Mouse (Mus musculus): Measurements from ENCODE around the gene Gm20431.
A peak's percentile ranks its signal among the peaks of the same experiment; 100 is the strongest.

Gene Gm20431

DNA sequence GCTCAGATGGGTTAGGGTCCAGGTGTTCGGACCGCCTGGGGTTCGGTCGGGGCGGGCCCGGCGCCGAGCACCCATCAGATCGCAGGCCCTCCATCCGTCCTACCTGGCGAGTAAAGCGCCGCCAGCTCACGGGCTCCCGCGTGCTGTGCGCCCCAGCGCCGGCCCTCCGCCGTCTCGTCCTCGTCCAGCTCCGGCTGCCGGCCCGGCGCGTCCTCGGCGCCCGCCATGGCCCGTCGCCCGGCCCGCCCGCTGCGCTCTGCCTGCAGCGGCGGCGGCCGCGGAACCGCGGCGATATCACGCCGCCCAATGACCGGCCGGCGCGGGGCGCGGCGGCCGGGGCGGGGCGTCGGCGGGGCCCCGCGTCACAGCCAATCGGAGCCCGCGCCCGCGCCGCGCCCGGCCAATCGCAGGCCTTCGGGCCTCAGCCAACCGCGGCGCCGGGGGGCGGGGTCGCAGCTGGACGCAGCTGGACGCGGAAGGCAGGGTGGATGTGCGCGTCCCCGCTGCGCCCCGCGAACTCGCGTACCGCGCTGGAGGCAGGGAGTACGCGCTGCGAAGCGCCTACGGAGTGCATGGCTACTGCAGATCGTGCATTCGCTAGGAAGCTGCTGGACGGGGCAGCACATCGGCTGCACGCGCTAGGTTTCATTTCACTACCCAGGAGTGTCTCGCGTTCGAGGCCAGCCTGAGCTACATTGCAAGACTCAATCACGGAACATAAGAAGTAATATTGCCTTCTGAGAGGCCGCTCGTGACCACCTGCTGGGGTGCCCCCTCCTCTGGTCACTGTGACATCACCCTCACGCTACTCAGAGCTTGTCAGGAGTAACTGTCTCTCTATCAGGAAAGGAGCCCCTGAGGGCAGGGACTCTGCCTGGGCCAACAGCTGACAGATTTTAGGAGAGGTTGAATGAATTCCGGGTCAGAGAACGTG lies at the start of gene Gm20431:
Gene Gm20431 (minus strand): TSS at position 227 of the 934 bp plus-strand sequence.
- peak; percentile 95 for DNase-seq

- no peak for DNase-seq
These were observed 49.3 kb upstream of the Gm20431 start for GRCm38 (mm10) chr2:167710574-167710973.

GRCm38 (mm10) chr2:167709969-167710368 lies 48.7 kb upstream of the Gm20431 start:
- no peak for DNase-seq

DNA sequence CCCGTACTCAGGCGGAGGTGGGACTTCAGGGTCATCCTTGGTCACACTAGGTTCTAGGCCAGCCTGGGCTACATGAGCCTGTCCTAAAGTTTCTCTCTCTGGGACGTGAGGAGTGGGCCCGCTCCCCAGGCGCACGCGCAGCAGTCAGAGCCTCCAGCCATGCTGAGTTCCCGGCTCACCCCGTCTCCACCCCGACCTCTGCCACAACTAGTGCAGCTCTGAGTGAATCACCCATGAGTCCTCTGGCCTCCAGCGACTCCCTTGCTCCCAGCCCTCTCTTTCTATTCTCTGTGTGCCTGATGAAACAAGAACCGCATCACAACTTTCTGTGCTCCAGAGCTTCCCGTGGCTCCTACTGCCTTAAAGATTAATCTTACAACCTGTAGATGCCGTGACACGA lies 47.1 kb upstream of the Gm20431 start:
- DNase-seq = no peak

DNA sequence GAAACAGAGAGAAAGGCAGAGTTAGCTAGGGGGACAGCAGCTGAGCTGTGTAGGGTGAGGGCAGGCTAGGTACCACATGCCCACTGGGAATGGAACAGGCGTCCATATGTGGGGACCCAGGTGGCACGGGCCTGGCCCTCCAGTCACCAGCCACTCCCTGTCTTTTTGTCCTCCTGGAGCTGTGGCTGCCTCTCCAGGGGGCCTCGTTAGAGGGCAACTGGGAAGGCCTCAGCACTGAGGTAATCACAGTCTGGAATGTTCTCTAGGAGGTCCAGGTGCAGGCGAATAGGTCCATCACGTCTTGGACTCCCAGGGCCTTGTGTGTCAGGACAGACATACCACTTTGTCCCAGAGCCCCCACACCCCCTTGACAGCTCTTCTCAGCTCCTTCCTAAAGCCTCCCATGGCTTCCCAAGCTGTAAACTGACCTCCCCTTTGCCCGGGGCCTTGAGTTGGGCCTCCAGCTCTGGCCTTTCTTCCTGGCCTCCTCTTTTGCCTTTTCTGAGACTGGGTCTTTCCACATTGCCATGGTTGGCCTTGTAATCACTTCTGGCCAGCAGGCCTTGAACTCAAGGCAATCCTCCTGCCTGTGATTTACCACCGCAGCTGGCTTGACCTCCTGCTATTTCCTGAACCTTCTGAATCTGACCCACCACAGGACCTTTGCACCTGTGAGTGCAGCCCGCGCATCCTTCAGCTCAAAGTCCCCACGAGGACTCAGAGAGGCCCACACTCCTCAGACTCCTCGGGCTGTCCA lies 45.1 kb upstream of the Gm20431 start:
- DNase-seq = no peak

- no peak for DNase-seq
These were observed 43.1 kb upstream of the Gm20431 start for GRCm38 (mm10) chr2:167704409-167704808.

GRCm38 (mm10) chr2:167702126-167702525 lies 40.8 kb upstream of the Gm20431 start:
- DNase-seq = no peak

DNA sequence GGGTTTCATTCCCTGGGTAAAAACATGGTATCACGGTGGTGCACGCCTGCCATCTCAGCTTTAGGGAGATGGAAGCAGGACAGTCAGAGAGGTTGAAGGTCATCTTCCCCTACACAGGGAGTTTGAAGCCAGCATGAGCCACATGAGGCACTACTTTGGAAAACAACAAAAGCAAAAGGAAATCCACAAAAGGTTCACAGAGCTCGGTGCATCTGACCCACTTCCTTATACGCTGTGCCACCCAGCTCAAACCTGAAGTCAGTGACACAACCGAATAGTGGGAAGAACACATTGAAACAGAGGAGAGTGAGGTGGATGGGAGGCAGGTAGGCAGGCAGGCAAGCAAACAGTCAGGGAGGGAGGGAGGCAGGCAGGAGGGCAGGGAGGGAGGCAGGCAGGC lies 40.2 kb upstream of the Gm20431 start:
- DNase-seq = peak; percentile 28

- no peak for DNase-seq
These were observed 38.7 kb upstream of the Gm20431 start for GRCm38 (mm10) chr2:167700018-167700417.

DNA sequence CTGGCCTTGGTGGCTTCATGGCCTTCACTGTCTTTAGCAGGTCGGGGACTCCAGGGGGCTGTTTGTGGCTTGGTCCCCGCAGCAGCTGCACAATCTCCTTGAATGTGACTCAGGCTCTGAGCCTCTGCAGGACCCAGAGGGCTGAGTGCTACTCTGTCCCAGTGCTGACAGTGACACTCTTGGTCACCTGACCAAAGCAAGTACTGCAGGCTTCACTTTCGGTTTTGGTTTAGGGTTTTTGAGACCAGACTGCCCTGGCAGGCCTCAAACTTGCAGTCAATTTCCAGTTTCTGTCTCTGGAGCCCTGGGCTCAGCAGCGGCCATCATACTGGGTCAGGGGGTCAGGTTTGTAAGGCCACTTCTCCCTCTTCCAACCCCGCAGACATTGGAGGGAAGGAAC lies 36.6 kb upstream of the Gm20431 start:
- peak; percentile 59 for DNase-seq

DNA sequence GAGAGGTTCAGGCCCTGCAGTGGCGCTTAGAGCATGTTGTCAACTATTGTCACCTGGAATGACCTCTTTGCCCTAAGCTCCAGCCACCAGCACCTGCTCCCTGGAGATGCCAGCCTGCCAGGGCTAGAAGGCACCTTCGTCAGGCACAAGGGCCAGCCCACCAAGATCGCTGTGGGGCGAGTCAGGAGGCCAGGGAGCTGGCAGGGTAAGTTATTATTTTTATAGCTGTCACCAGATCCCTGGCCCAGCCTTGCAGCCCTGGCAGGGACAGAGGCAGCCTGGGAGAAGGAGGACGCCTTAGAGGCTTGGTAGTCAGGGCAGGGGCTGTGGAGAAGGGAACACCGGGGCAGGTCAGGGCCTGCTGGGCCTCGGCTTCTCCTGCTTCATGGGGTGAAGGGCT lies 34.8 kb upstream of the Gm20431 start:
- no peak for DNase-seq

DNA sequence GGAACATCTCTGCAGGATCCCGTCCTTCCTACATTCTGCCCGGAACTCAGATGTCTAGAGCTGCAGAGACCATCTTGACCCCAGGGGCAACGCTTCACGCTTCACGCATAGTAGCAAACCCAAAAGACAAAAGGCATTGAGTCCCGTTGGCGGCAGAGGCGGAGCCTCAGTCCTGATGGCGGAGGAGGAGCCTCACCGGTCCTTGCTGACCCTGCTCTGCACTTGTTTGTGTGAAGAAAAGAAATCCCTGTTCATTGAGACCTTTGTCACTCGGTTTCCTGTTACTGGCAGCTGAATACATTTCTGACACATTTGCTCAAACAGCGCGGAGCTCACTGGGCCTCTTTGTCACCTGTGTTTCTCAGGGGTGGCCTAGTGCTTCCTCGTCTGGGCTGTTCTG lies 34.2 kb upstream of the Gm20431 start:
- DNase-seq = no peak

- no peak for DNase-seq
These were observed 33.7 kb upstream of the Gm20431 start for GRCm38 (mm10) chr2:167694963-167695362.

DNA sequence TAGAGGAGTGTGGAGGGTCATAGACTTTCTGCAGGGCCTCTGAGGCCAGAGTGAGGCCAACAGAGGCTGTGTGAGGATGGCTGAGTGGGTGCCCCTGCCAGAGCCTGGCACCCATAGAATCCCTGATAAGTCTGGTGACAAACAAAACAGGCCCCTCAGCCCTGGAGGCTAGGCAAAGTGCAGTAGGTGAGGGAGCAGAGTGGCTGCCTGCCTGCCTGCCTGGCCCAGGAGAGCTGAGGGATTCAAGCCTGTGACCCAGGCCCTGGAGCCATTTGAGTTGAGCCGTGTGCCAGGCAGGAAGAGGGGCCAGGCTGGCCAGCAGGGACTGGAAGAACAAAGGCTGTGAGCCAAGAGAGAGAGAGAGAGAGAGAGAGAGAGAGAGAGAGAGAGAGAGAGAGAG lies 32.9 kb upstream of the Gm20431 start:
- no peak for DNase-seq

DNA sequence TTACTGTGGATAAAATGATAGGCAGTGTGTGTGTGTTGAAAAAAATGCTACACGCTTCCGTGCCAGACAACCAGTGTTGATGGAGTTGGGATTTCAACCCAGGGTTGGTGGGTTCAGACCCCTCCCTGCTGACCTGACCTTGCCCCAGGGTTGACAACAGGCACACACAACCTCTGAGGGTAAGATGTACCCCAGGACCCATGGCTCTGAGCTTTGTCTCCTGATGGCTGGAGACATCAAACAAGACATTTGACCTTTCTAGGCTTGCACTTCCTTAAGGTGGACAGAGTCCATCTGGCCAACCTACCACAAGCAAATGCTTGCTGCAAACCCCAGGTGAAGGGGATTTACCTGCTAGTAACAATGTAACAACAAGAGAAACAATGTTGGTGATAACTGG lies 32.2 kb upstream of the Gm20431 start:
- no peak for DNase-seq

- no peak for DNase-seq
These were observed 31.5 kb upstream of the Gm20431 start for GRCm38 (mm10) chr2:167692831-167693230.

DNA sequence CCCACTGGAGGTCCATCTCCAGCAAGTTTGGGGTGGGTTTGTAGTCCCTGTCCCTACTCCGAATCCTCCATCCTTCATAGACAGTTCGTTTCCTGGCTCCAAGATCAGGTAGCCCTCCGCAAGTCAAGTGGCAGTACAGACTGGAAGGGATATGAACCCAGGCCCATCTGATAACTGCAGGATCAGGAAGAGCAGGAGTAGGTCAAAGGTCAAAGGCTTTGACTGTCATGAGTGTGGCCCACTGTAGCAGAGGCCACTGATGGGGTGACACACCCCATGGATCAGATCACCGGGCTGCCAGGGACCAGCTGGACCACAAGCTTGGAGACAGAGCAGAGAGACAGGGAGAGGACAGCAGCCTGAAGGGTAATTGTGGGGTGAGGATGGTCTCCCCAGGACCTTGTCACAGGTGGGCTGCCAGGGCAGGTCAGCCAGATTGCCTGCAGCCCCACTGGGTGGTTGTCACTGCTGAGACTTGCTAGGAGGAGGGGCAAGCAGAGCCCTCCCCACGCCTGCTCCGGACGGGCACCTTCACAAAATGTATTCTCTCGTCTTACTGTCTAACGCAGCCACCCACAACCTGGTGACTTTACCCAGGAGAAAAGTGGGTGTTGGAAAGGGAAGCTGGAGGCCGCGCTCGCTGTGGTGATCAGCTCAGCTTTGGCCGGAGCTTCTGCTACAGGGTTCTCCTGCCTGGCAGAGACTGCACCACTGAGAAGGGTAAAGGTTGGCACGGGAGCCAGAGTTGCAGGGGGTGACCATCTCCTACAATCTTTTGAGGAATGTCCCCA lies 30.8 kb upstream of the Gm20431 start:
- no peak for DNase-seq

DNA sequence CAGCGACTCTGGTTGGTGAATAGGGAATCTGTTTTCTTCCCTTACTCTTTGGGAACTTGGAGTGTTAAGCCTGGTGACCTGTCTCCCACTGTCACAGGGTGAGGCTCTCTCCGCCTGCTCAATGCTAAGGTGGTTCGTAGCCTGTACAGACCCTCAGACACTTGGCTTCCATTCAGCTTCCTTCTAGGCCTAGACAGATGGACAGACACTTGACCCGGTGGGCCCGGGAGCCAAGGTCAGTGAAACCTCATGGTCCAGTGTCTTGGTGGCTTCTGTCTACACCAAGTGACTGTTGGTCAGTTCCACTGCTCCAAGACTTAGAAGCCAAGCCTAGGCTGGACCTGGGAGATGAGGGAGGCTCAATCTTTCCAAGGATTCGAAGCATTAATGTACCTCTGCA lies 30.1 kb upstream of the Gm20431 start:
- DNase-seq = no peak

- DNase-seq = no peak
These were observed 29.6 kb upstream of the Gm20431 start for GRCm38 (mm10) chr2:167690962-167691311.

GRCm38 (mm10) chr2:167690219-167690961 lies 29.1 kb upstream of the Gm20431 start:
- DNase-seq = no peak

- peak; percentile 62 for DNase-seq
These were observed 28.4 kb upstream of the Gm20431 start, which contains the start of gene Tmem189 for GRCm38 (mm10) chr2:167689501-167690218. Gene Tmem189, minus strand, starts transcription at chr2:167689822.
